Mouse (Mus musculus) left cerebral cortex, adult 2 months (tissue): ENCODE results near the gene Ptprj. TPM values are rescaled to one million over a fixed set of nuclear protein-coding genes. Genes with fewer than 3 reads are reported as not detected.

Experiments used
- DNase-seq, 2 experiments: peaks; one replicate each; pipeline ENCODE4 v3.0.0; 2021 to 2022; ENCODE audit warnings: low spot score in 2 of 2, mixed read lengths in 1 of 2; ENCODE audit errors: extremely low spot score in 1 of 2
- H3K27ac ChIP-seq: fragments of 200-600 bp; 2 replicates; pipeline ENCODE4 v1.8.1; 2022
- H3K4me3 ChIP-seq: fragments of 200-600 bp; 2 replicates; pipeline ENCODE4 v1.8.1; 2022
- CTCF ChIP-seq: fragments of 200-600 bp; IDR thresholded peaks from 2 replicates; pipeline ENCODE4 v1.8.1; 2022; ENCODE audit warnings: antibody characterized with exemption, mild to moderate bottlenecking, moderate library complexity
- intact Hi-C: fragments of 180-260 bp; cut with DNase I; formaldehyde crosslinking; loops from one replicate; pipeline ENCODE4 v1.15.1; 2025
- total RNA-seq, 2 experiments: library from RNA; stranded (reverse); gene quantifications; 2 replicates each; pipeline ENCODE4 v1.2.3; 2021

The Ptprj gene
- total RNA-seq, 2 experiments from 2014 or later = 114 to 117 TPM

- no peak overlapping the region for H3K27ac ChIP-seq
- no peak overlapping the region for H3K4me3 ChIP-seq
- no peak for DNase-seq
- intact Hi-C loops = no loop called here
- no peak for TF ChIP-seq CTCF
These were observed 77.7 kb downstream of the Ptprj start for GRCm38 (mm10) chr2:90502738-90503137.

- H3K27ac ChIP-seq = no peak overlapping the region
These were observed 78.7 kb downstream of the Ptprj start for GRCm38 (mm10) chr2:90501708-90502107.

GRCm38 (mm10) chr2:90500892-90501291 lies 79.6 kb downstream of the Ptprj start:
- DNase-seq = no peak
- Histone ChIP-seq H3K4me3 (no peak overlapping the region), H3K27ac (no peak overlapping the region)
- TF ChIP-seq CTCF = no peak
- intact Hi-C loops = no loop called here

More at GRCm38 (mm10) chr2:90501708-90502107, 78.7 kb downstream of the Ptprj start:
- H3K4me3 ChIP-seq = no peak overlapping the region
- TF ChIP-seq CTCF = no peak
- intact Hi-C loops = no loop called here
- DNase-seq = no peak

GRCm38 (mm10) chr2:90499002-90499401 lies 81.4 kb downstream of the Ptprj start:
- TF ChIP-seq CTCF = no peak
- DNase-seq = no peak

GRCm38 (mm10) chr2:90497551-90497950 lies 82.9 kb downstream of the Ptprj start:
- no peak overlapping the region for H3K27ac ChIP-seq
- H3K4me3 ChIP-seq = no peak overlapping the region
- DNase-seq = no peak
- no peak for TF ChIP-seq CTCF
- intact Hi-C loops = no loop called here

More at GRCm38 (mm10) chr2:90499002-90499401, 81.4 kb downstream of the Ptprj start:
- H3K27ac ChIP-seq = peak overlapping the region; percentile 5; the same call in 1 of the 2 replicates
- intact Hi-C loops = no loop called here
- H3K4me3 ChIP-seq = no peak overlapping the region

- TF ChIP-seq CTCF = no peak
- no peak overlapping the region for H3K27ac ChIP-seq
- intact Hi-C loops = no loop called here
- DNase-seq = no peak
- no peak overlapping the region for H3K4me3 ChIP-seq
These were observed 83.8 kb downstream of the Ptprj start for GRCm38 (mm10) chr2:90496680-90497074.

GRCm38 (mm10) chr2:90496012-90496679 lies 84.3 kb downstream of the Ptprj start:
- no peak for DNase-seq
- no peak overlapping the region for H3K27ac ChIP-seq
- no peak overlapping the region for H3K4me3 ChIP-seq
- TF ChIP-seq CTCF = no peak
- intact Hi-C loops = no loop called here

- TF ChIP-seq CTCF = no peak
- intact Hi-C loops = no loop called here
- no peak overlapping the region for H3K4me3 ChIP-seq
- H3K27ac ChIP-seq = peak overlapping the region; percentile 8; the same call in 1 of the 2 replicates
- DNase-seq = no peak
These were observed 90.0 kb downstream of the Ptprj start for GRCm38 (mm10) chr2:90490279-90491046.

- Histone ChIP-seq H3K4me3 (no peak overlapping the region), H3K27ac (peak overlapping the region; percentile 8; the same call in 1 of the 2 replicates)
- DNase-seq = no peak
- intact Hi-C loops = no loop called here
- TF ChIP-seq CTCF = no peak
These were observed 90.6 kb downstream of the Ptprj start for GRCm38 (mm10) chr2:90489839-90490238.

- peak overlapping the region; percentile 33; the same call in 1 of the 2 replicates for H3K27ac ChIP-seq
- TF ChIP-seq CTCF = no peak
- intact Hi-C loops = no loop called here
- DNase-seq = no peak
- no peak overlapping the region for H3K4me3 ChIP-seq
These were observed 91.5 kb downstream of the Ptprj start for GRCm38 (mm10) chr2:90488690-90489590.

GRCm38 (mm10) chr2:90487471-90488238 lies 92.8 kb downstream of the Ptprj start:
- intact Hi-C loops = no loop called here
- DNase-seq = no peak
- no peak for TF ChIP-seq CTCF

More at GRCm38 (mm10) chr2:90487471-90488238, 92.8 kb downstream of the Ptprj start:
- H3K27ac ChIP-seq = no peak overlapping the region
- H3K4me3 ChIP-seq = no peak overlapping the region
